Mouse (Mus musculus): ENCODE results near the gene Cbr4. TPM values are rescaled to one million over a fixed set of nuclear protein-coding genes. Genes with fewer than 3 reads are reported as not detected.
A peak's percentile ranks its signal among the peaks of the same experiment; 100 is the strongest.

Cbr4 gene
- polyA plus RNA-seq, 1 experiment from 2014 or later = 33.3 TPM

DNA sequence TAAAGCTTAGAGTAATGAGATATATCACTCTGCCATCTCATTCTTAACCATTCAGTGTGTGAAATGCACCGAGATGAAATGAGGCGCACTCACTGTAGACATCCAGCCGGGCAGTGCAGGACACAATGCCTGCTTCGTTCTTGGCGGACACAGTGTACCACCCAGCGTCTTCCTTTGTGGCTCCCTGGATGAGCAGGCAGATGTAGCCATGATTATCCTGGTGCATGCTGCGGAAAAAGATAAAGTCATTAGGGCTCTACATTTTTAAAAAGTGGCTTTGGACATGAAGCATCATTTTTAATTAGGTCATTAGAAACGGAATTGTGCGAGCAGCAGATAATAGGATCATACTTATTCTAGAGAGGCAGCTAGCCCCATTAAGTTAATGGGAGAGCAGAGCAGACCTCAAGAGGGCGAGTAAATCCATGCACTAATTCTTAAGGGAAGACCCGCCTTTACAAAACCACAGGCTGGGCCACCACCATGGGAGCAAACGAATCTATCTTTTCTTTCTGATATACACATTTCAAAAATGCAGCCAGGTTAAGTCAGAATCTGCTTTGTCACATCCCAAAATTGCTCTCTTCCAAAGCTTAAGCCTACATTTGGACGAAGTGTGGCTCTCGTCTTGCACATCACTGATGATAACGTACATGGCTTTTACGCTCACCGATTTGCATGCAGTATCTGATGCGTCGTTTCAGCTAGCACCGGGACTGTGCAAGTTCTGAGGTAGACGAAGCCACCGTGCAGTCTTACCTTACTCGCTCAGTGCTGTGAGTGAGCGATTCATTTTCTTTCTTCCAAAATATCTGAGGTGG lies 27.8 kb downstream of the Cbr4 start:
- Histone ChIP-seq H3K27ac (ENCODE audit: low read depth, low read length) (no peak overlapping the region), H3K36me3 (ENCODE audit: control insufficient read depth, insufficient read depth, low read length) (peaks cover 4% of the 10 kb centered on the region; the same call in 1 of the 2 replicates), H3K9me3 (ENCODE audit: control insufficient read depth, low read length) (no peaks in the 10 kb centered on the region), H3K4me3 (ENCODE audit: low read depth, low read length) (no peak overlapping the region), H3K4me1 (replicated peaks; ENCODE audit: control insufficient read depth, insufficient read depth, low read length) (no peaks in the 10 kb centered on the region), H3K9ac (ENCODE audit: low read depth, low read length) (no peak overlapping the region), H3K27me3 (replicated peaks; ENCODE audit: control insufficient read depth, insufficient read depth, low read length) (no peaks in the 10 kb centered on the region), H3K4me2 (no peak overlapping the region)
- 93% methylated on average over 24 of the region's 24 CpGs for WGBS
- no peak for DNase-seq (ENCODE audit: low spot score)
- ATAC-seq (replicated peaks; ENCODE audit: low FRiP score) = no peak

- peak; percentile 65 for DNase-seq (ENCODE audit: low spot score)
- H3K9me3 ChIP-seq (ENCODE audit: control insufficient read depth, low read length) = no peaks in the 10 kb centered on the region
- H3K4me2 ChIP-seq = no peak overlapping the region
- H3K4me3 ChIP-seq (ENCODE audit: low read depth, low read length) = no peak overlapping the region
- 0 out of 2 replicates have a peak, but pooled peaks cover 2% of the 10 kb centered on the region for H3K36me3 ChIP-seq (ENCODE audit: control insufficient read depth, insufficient read depth, low read length)
- no peak overlapping the region for H3K9ac ChIP-seq (ENCODE audit: low read depth, low read length)
- 57% methylated on average over 25 of the region's 25 CpGs for WGBS
- H3K27ac ChIP-seq (ENCODE audit: low read depth, low read length) = no peak overlapping the region
- ATAC-seq (replicated peaks; ENCODE audit: low FRiP score) = peak; percentile 54; the same call in 1 of the 2 replicates
- no peaks in the 10 kb centered on the region for H3K27me3 ChIP-seq (replicated peaks; ENCODE audit: control insufficient read depth, insufficient read depth, low read length)
- no peaks in the 10 kb centered on the region for H3K4me1 ChIP-seq (replicated peaks; ENCODE audit: control insufficient read depth, insufficient read depth, low read length)
Measured at GRCm38 (mm10) chr8:61515931-61516744, 28.6 kb downstream of the Cbr4 start.

- 84% methylated on average over 8 of the region's 8 CpGs for WGBS
- no peak overlapping the region for H3K4me3 ChIP-seq (ENCODE audit: low read depth, low read length)
- no peaks in the 10 kb centered on the region for H3K9me3 ChIP-seq (ENCODE audit: control insufficient read depth, low read length)
- DNase-seq (ENCODE audit: low spot score) (no peak), ATAC-seq (replicated peaks; ENCODE audit: low FRiP score) (no peak)
- no peak overlapping the region for H3K9ac ChIP-seq (ENCODE audit: low read depth, low read length)
- no peak overlapping the region for H3K4me2 ChIP-seq
- H3K27ac ChIP-seq (ENCODE audit: low read depth, low read length) = no peak overlapping the region
- H3K27me3 ChIP-seq (replicated peaks; ENCODE audit: control insufficient read depth, insufficient read depth, low read length) = no peaks in the 10 kb centered on the region
- no peaks in the 10 kb centered on the region for H3K4me1 ChIP-seq (replicated peaks; ENCODE audit: control insufficient read depth, insufficient read depth, low read length)
- H3K36me3 ChIP-seq (ENCODE audit: control insufficient read depth, insufficient read depth, low read length) = 0 out of 2 replicates have a peak, but pooled peaks cover 2% of the 10 kb centered on the region
Measured at GRCm38 (mm10) chr8:61516745-61517501, 29.4 kb downstream of the Cbr4 start.

DNA sequence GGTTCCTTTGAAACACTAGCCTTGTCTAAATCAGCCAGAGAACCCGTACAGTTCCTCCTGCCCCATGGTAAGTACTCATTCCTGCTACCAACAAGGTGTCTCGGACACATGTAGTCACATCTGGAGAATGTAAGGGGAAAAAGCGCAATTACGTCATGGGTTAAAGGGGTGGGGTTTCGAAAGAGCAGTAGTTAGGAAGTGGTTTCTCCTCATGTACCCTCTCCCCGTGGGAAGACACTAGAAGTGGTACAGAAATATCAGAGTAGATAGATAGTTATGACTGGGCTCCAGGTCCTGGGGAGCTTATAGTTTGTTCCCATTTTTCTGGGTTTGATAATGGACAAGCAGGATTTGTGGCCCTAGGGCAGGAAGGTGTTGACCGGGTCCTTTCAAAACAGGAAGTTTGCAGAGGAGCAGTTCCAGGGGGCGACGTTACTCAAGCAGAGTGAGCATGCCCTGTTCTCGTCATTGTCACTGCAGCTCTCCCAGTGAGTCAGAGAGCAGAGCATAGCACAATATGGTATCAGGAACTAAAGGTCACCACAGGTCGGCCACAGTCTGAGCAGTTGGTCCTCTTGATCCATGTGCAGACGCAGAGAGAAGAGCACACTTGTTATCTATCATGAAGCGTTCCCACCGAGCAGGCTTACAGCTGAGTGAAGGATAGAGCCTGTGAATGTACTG lies 30.1 kb downstream of the Cbr4 start:
- no peaks in the 10 kb centered on the region for H3K4me1 ChIP-seq (replicated peaks; ENCODE audit: control insufficient read depth, insufficient read depth, low read length)
- ATAC-seq (replicated peaks; ENCODE audit: low FRiP score) (peak; percentile 56; the same call in 1 of the 2 replicates), DNase-seq (ENCODE audit: low spot score) (no peak)
- H3K9me3 ChIP-seq (ENCODE audit: control insufficient read depth, low read length) = no peaks in the 10 kb centered on the region
- H3K9ac ChIP-seq (ENCODE audit: low read depth, low read length) = no peak overlapping the region
- 47% methylated on average over 14 of the region's 14 CpGs for WGBS
- no peak overlapping the region for H3K4me3 ChIP-seq (ENCODE audit: low read depth, low read length)
- 0 out of 2 replicates have a peak, but pooled peaks cover 2% of the 10 kb centered on the region for H3K36me3 ChIP-seq (ENCODE audit: control insufficient read depth, insufficient read depth, low read length)
- H3K4me2 ChIP-seq = no peak overlapping the region
- no peaks in the 10 kb centered on the region for H3K27me3 ChIP-seq (replicated peaks; ENCODE audit: control insufficient read depth, insufficient read depth, low read length)
- no peak overlapping the region for H3K27ac ChIP-seq (ENCODE audit: low read depth, low read length)

DNA sequence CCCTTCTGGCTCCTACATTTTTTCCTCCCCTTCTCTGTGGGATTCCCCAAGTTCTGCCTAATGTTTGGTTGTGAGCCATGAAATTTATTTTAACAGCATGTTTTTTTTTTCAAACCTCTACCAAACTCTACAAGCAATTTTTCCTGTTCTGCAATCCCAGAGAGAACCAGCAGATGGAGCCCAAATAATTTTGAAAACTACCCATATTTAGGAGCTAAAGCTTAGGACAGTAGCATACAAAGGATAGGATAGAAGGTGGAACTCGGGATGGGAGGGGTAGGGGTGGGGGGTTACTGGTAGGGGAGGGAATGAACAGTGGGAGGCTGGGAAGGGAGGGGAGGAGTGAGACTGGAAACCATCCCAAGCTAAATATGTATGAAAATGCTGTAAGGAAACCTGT lies 34.6 kb downstream of the Cbr4 start:
- DNase-seq (ENCODE audit: low spot score) (no peak), ATAC-seq (replicated peaks; ENCODE audit: low FRiP score) (no peak)
- 7% methylated on average over 1 of the region's 1 CpGs for WGBS
- H3K4me3 ChIP-seq (ENCODE audit: low read depth, low read length) = no peak overlapping the region
- no peak overlapping the region for H3K4me2 ChIP-seq
- H3K27ac ChIP-seq (ENCODE audit: low read depth, low read length) = no peak overlapping the region
- no peaks in the 10 kb centered on the region for H3K4me1 ChIP-seq (replicated peaks; ENCODE audit: control insufficient read depth, insufficient read depth, low read length)
- no peaks in the 10 kb centered on the region; the same call in 1 of the 2 replicates for H3K36me3 ChIP-seq (ENCODE audit: control insufficient read depth, insufficient read depth, low read length)
- H3K9ac ChIP-seq (ENCODE audit: low read depth, low read length) = no peak overlapping the region
- H3K9me3 ChIP-seq (ENCODE audit: control insufficient read depth, low read length) = no peaks in the 10 kb centered on the region
- H3K27me3 ChIP-seq (replicated peaks; ENCODE audit: control insufficient read depth, insufficient read depth, low read length) = no peaks in the 10 kb centered on the region

DNA sequence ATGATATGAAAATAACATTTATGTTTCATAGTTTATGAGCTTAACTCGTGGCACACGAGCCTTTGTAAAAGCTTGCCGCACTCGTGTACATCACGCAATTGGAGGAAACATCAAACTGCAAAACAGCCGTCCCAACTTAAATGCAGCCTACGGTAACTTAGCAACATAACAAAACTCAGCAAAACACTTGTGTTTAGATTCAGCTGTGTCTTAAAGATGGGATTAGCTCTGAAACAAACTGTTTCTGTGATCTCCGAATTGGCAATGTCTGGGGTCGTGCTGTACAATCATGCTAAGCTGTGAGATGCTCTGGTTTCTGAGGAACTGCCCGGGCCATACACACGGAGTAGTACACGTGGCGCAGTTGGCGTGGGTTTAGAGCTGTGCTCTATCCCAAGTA lies 39.5 kb downstream of the Cbr4 start:
- WGBS = 89% methylated on average over 14 of the region's 14 CpGs
- Histone ChIP-seq H3K4me1 (replicated peaks; ENCODE audit: control insufficient read depth, insufficient read depth, low read length) (peaks cover 9% of the 10 kb centered on the region; the same call in 1 of the 2 replicates), H3K27ac (ENCODE audit: low read depth, low read length) (no peak overlapping the region), H3K4me3 (ENCODE audit: low read depth, low read length) (no peak overlapping the region), H3K4me2 (no peak overlapping the region), H3K27me3 (replicated peaks; ENCODE audit: control insufficient read depth, insufficient read depth, low read length) (no peaks in the 10 kb centered on the region), H3K9me3 (ENCODE audit: control insufficient read depth, low read length) (no peaks in the 10 kb centered on the region), H3K36me3 (ENCODE audit: control insufficient read depth, insufficient read depth, low read length) (no peaks in the 10 kb centered on the region; the same call in 1 of the 2 replicates), H3K9ac (ENCODE audit: low read depth, low read length) (no peak overlapping the region)
- ATAC-seq (replicated peaks; ENCODE audit: low FRiP score) (no peak), DNase-seq (ENCODE audit: low spot score) (no peak)

GRCm38 (mm10) chr8:61528197-61528596 lies 40.7 kb downstream of the Cbr4 start:
- H3K36me3 ChIP-seq (ENCODE audit: control insufficient read depth, insufficient read depth, low read length) = no peaks in the 10 kb centered on the region; the same call in 1 of the 2 replicates

DNA sequence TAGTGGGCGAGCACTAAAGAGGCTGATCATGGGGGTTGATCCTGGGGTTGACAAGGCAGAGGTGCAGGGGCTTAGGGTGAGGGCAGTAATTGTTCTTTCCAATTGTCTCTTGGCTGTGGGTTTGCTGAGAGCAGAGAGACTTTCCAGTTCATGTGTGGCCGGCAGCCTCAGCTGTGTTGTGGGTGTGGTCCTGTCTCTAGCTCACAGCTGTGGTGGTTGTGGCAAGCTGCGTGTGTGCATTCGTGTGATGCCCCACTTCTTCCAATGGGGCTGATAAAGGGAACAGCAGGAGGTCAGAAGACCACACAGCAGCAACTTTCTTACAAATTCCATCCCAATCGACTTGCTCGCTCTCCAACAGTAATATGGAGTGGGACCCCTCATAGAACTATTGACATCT lies 41.1 kb downstream of the Cbr4 start:
- Histone ChIP-seq H3K36me3 (ENCODE audit: control insufficient read depth, insufficient read depth, low read length) (no peaks in the 10 kb centered on the region; the same call in 1 of the 2 replicates), H3K4me3 (ENCODE audit: low read depth, low read length) (no peak overlapping the region), H3K4me2 (no peak overlapping the region), H3K4me1 (replicated peaks; ENCODE audit: control insufficient read depth, insufficient read depth, low read length) (peaks cover 9% of the 10 kb centered on the region; the same call in 1 of the 2 replicates), H3K27me3 (replicated peaks; ENCODE audit: control insufficient read depth, insufficient read depth, low read length) (no peaks in the 10 kb centered on the region), H3K27ac (ENCODE audit: low read depth, low read length) (no peak overlapping the region), H3K9me3 (ENCODE audit: control insufficient read depth, low read length) (no peaks in the 10 kb centered on the region), H3K9ac (ENCODE audit: low read depth, low read length) (no peak overlapping the region)
- WGBS = 65% methylated on average over 6 of the region's 6 CpGs
- ATAC-seq (replicated peaks; ENCODE audit: low FRiP score) = peak; percentile 26; the same call in 1 of the 2 replicates
- no peak for DNase-seq (ENCODE audit: low spot score)

More at GRCm38 (mm10) chr8:61528197-61528596, 40.7 kb downstream of the Cbr4 start:
- Histone ChIP-seq H3K4me1 (replicated peaks; ENCODE audit: control insufficient read depth, insufficient read depth, low read length) (peaks cover 9% of the 10 kb centered on the region; the same call in 1 of the 2 replicates), H3K4me2 (no peak overlapping the region), H3K9me3 (ENCODE audit: control insufficient read depth, low read length) (no peaks in the 10 kb centered on the region), H3K27me3 (replicated peaks; ENCODE audit: control insufficient read depth, insufficient read depth, low read length) (no peaks in the 10 kb centered on the region), H3K9ac (ENCODE audit: low read depth, low read length) (no peak overlapping the region), H3K27ac (ENCODE audit: low read depth, low read length) (no peak overlapping the region), H3K4me3 (ENCODE audit: low read depth, low read length) (no peak overlapping the region)
- no peak for ATAC-seq (replicated peaks; ENCODE audit: low FRiP score)
- 87% methylated on average over 9 of the region's 9 CpGs for WGBS
- DNase-seq (ENCODE audit: low spot score) = no peak
